Mouse (Mus musculus): ENCODE measurements around the gene Uevld. TPM values are rescaled to one million over a fixed set of nuclear protein-coding genes. Genes with fewer than 3 reads are reported as not detected.
A peak's percentile ranks its signal among the peaks of the same experiment; 100 is the strongest.

Gene Uevld
- total and polyA plus RNA-seq, 2 experiments: 2.7 to 9.8 TPM

GRCm38 (mm10) chr7:46985718-46986505 lies 27.6 kb upstream of the Uevld start:
- Histone ChIP-seq H3K27me3 (ENCODE audit: control insufficient read depth, insufficient read depth, low read length) (no peaks in the 10 kb centered on the region), H3K4me3 (ENCODE audit: insufficient read depth, low read depth, low read length) (no peak overlapping the region), H3K27ac (replicated peaks; ENCODE audit: insufficient read depth, low read depth, low read length) (no peak overlapping the region), H3K79me2 (ENCODE audit: control insufficient read depth, insufficient read depth, low read length) (no peaks in the 10 kb centered on the region), H3K36me3 (ENCODE audit: control insufficient read depth, insufficient read depth, low read length) (peaks cover 2% of the 10 kb centered on the region; the same call in 1 of the 2 replicates), H3K9ac (ENCODE audit: low read depth, low read length) (no peak overlapping the region), H3K4me1 (ENCODE audit: control insufficient read depth, insufficient read depth, low read length) (no peaks in the 10 kb centered on the region)
- WGBS: 28% methylated on average over 8 of the region's 8 CpGs
- TF ChIP-seq CTCF (IDR thresholded peaks at IDR 0.05; ENCODE audit: low read depth, low read length) (no peak), POLR2A (IDR thresholded peaks at IDR 0.05; ENCODE audit: extremely low read depth, insufficient read depth, low read length) (no peak)
- DNase-seq (ENCODE audit: extremely low read depth, low read depth, low spot score): peak; percentile 72

GRCm38 (mm10) chr7:46983280-46983679 lies 25.0 kb upstream of the Uevld start, which contains the start of gene Gm9999:
Gene Gm9999, plus strand, starts transcription at chr7:46983580.
- Histone ChIP-seq H3K27me3 (ENCODE audit: control insufficient read depth, insufficient read depth, low read length) (no peaks in the 10 kb centered on the region), H3K4me3 (ENCODE audit: insufficient read depth, low read depth, low read length) (no peak within 1 kb of the TSS), H3K79me2 (ENCODE audit: control insufficient read depth, insufficient read depth, low read length) (no peaks in the 10 kb centered on the region), H3K36me3 (ENCODE audit: control insufficient read depth, insufficient read depth, low read length) (no peaks in the 10 kb centered on the region), H3K27ac (replicated peaks; ENCODE audit: insufficient read depth, low read depth, low read length) (no peak within 1 kb of the TSS), H3K9ac (ENCODE audit: low read depth, low read length) (no peak within 1 kb of the TSS), H3K4me1 (ENCODE audit: control insufficient read depth, insufficient read depth, low read length) (no peaks in the 10 kb centered on the region)
- no peak for DNase-seq (ENCODE audit: extremely low read depth, low read depth, low spot score)
- TF ChIP-seq CTCF (IDR thresholded peaks at IDR 0.05; ENCODE audit: low read depth, low read length) (no peak), POLR2A (IDR thresholded peaks at IDR 0.05; ENCODE audit: extremely low read depth, insufficient read depth, low read length) (no peak)
- 94% methylated on average over 3 of the region's 3 CpGs for whole genome bisulfite sequencing

GRCm38 (mm10) chr7:46975456-46975855 lies 17.1 kb upstream of the Uevld start:
- Histone ChIP-seq H3K27ac (replicated peaks; ENCODE audit: insufficient read depth, low read depth, low read length) (no peak overlapping the region), H3K4me3 (ENCODE audit: insufficient read depth, low read depth, low read length) (no peak overlapping the region), H3K9ac (ENCODE audit: low read depth, low read length) (no peak overlapping the region), H3K4me1 (ENCODE audit: control insufficient read depth, insufficient read depth, low read length) (no peaks in the 10 kb centered on the region), H3K79me2 (ENCODE audit: control insufficient read depth, insufficient read depth, low read length) (no peaks in the 10 kb centered on the region), H3K36me3 (ENCODE audit: control insufficient read depth, insufficient read depth, low read length) (no peaks in the 10 kb centered on the region), H3K27me3 (ENCODE audit: control insufficient read depth, insufficient read depth, low read length) (no peaks in the 10 kb centered on the region)
- DNase-seq (ENCODE audit: extremely low read depth, low read depth, low spot score): no peak
- 88% methylated on average over 11 of the region's 11 CpGs for WGBS
- no peak for TF ChIP-seq CTCF (IDR thresholded peaks at IDR 0.05; ENCODE audit: low read depth, low read length)
- TF ChIP-seq POLR2A (IDR thresholded peaks at IDR 0.05; ENCODE audit: extremely low read depth, insufficient read depth, low read length): no peak

GRCm38 (mm10) chr7:46974648-46975047 lies 16.3 kb upstream of the Uevld start:
- TF ChIP-seq CTCF (IDR thresholded peaks at IDR 0.05; ENCODE audit: low read depth, low read length) (no peak), POLR2A (IDR thresholded peaks at IDR 0.05; ENCODE audit: extremely low read depth, insufficient read depth, low read length) (no peak)
- 94% methylated on average over 4 of the region's 4 CpGs for WGBS

GRCm38 (mm10) chr7:46969898-46970297 lies 11.6 kb upstream of the Uevld start:
- H3K4me1 ChIP-seq (ENCODE audit: control insufficient read depth, insufficient read depth, low read length): no peaks in the 10 kb centered on the region
- WGBS: 86% methylated on average over 4 of the region's 4 CpGs

More at GRCm38 (mm10) chr7:46974648-46975047, 16.3 kb upstream of the Uevld start:
- H3K4me3 ChIP-seq (ENCODE audit: insufficient read depth, low read depth, low read length): no peak overlapping the region
- no peak overlapping the region for H3K9ac ChIP-seq (ENCODE audit: low read depth, low read length)
- no peaks in the 10 kb centered on the region for H3K27me3 ChIP-seq (ENCODE audit: control insufficient read depth, insufficient read depth, low read length)
- no peaks in the 10 kb centered on the region for H3K79me2 ChIP-seq (ENCODE audit: control insufficient read depth, insufficient read depth, low read length)
- no peaks in the 10 kb centered on the region for H3K36me3 ChIP-seq (ENCODE audit: control insufficient read depth, insufficient read depth, low read length)
- no peaks in the 10 kb centered on the region for H3K4me1 ChIP-seq (ENCODE audit: control insufficient read depth, insufficient read depth, low read length)
- no peak overlapping the region for H3K27ac ChIP-seq (replicated peaks; ENCODE audit: insufficient read depth, low read depth, low read length)
- no peak for DNase-seq (ENCODE audit: extremely low read depth, low read depth, low spot score)

GRCm38 (mm10) chr7:46964070-46964469 lies 5.7 kb upstream of the Uevld start:
- WGBS: 51% methylated on average over 7 of the region's 7 CpGs
- Histone ChIP-seq H3K4me3 (ENCODE audit: insufficient read depth, low read depth, low read length) (no peak overlapping the region), H3K36me3 (ENCODE audit: control insufficient read depth, insufficient read depth, low read length) (no peaks in the 10 kb centered on the region), H3K79me2 (ENCODE audit: control insufficient read depth, insufficient read depth, low read length) (no peaks in the 10 kb centered on the region), H3K4me1 (ENCODE audit: control insufficient read depth, insufficient read depth, low read length) (no peaks in the 10 kb centered on the region), H3K27ac (replicated peaks; ENCODE audit: insufficient read depth, low read depth, low read length) (no peak overlapping the region), H3K9ac (ENCODE audit: low read depth, low read length) (no peak overlapping the region), H3K27me3 (ENCODE audit: control insufficient read depth, insufficient read depth, low read length) (no peaks in the 10 kb centered on the region)
- peak; percentile 56 for DNase-seq (ENCODE audit: extremely low read depth, low read depth, low spot score)
- no peak for TF ChIP-seq CTCF (IDR thresholded peaks at IDR 0.05; ENCODE audit: low read depth, low read length)
- TF ChIP-seq POLR2A (IDR thresholded peaks at IDR 0.05; ENCODE audit: extremely low read depth, insufficient read depth, low read length): no peak

More at GRCm38 (mm10) chr7:46969898-46970297, 11.6 kb upstream of the Uevld start:
- DNase-seq (ENCODE audit: extremely low read depth, low read depth, low spot score): no peak
- Histone ChIP-seq H3K79me2 (ENCODE audit: control insufficient read depth, insufficient read depth, low read length) (no peaks in the 10 kb centered on the region), H3K36me3 (ENCODE audit: control insufficient read depth, insufficient read depth, low read length) (no peaks in the 10 kb centered on the region), H3K27ac (replicated peaks; ENCODE audit: insufficient read depth, low read depth, low read length) (no peak overlapping the region), H3K9ac (ENCODE audit: low read depth, low read length) (no peak overlapping the region), H3K4me3 (ENCODE audit: insufficient read depth, low read depth, low read length) (no peak overlapping the region), H3K27me3 (ENCODE audit: control insufficient read depth, insufficient read depth, low read length) (no peaks in the 10 kb centered on the region)
- no peak for TF ChIP-seq POLR2A (IDR thresholded peaks at IDR 0.05; ENCODE audit: extremely low read depth, insufficient read depth, low read length)

All from liver, adult 2 months (tissue).